Mouse (Mus musculus) liver, embryonic 12.5 days (tissue): ENCODE measurements around the gene Zfp326. TPM values are rescaled to one million over a fixed set of nuclear protein-coding genes. Genes with fewer than 3 reads are reported as not detected.
"Not testable (repeated sequence)": the region's sequence is repeated elsewhere in the genome, so short reads cannot be mapped to it uniquely, and the experiment has no call there.

Experiments used
- ATAC-seq: fragments of 200-750 bp; cut with Nextera tagmentation; 2 replicates; pipeline ENCODE4 v1.8.0; 2017; ENCODE audit warnings: moderate number of reproducible peaks, mild to moderate bottlenecking, moderate library complexity
- H3K27ac ChIP-seq: fragments of 300-500 bp; sonication (generic); 2 replicates; pipeline ENCODE4 v1.5.1; 2016; ENCODE audit warnings: mild to moderate bottlenecking
- H3K27me3 ChIP-seq: fragments of 300-500 bp; sonication (generic); replicated peaks from 2 replicates; pipeline ENCODE4 v1.6.1; 2016; ENCODE audit warnings: mild to moderate bottlenecking, moderate library complexity
- H3K36me3 ChIP-seq: fragments of 300-500 bp; sonication (generic); 2 replicates; pipeline ENCODE4 v1.6.1; 2016; ENCODE audit warnings: mild to moderate bottlenecking, moderate library complexity
- H3K4me1 ChIP-seq: fragments of 300-500 bp; sonication (generic); 2 replicates; pipeline ENCODE4 v1.6.1; 2016
- H3K4me2 ChIP-seq: fragments of 300-500 bp; sonication (generic); 2 replicates; pipeline ENCODE4 v1.6.1; 2016; ENCODE audit warnings: mild to moderate bottlenecking, moderate library complexity
- H3K4me3 ChIP-seq: fragments of 300-500 bp; sonication (generic); 2 replicates; pipeline ENCODE4 v1.5.1; 2016; ENCODE audit warnings: mild to moderate bottlenecking, moderate library complexity
- H3K9ac ChIP-seq: fragments of 300-500 bp; sonication (generic); 2 replicates; pipeline ENCODE4 v1.6.1; 2016; ENCODE audit warnings: mild to moderate bottlenecking, moderate library complexity
- H3K9me3 ChIP-seq: fragments of 300-500 bp; sonication (generic); replicated peaks from 2 replicates; pipeline ENCODE4 v1.6.1; 2016; ENCODE audit warnings: mild to moderate bottlenecking, moderate library complexity
- WGBS: fragments of 180-500 bp; shearing (Covaris S2); methylation state at CpG from one replicate; pipeline ENCODE4 v1.1.7; 2016; ENCODE audit not compliant: insufficient replicate concordance; 5-methylcytosine and 5-hydroxymethylcytosine counted together
- polyA plus RNA-seq: library from polyadenylated mRNA; unstranded; fragments of >200 nt; fragmentation: Nextera tagmentation; extraction: Ambion mirVana; gene quantifications from 2 replicates; pipeline ENCODE4 v1.2.1, GENCODE M21; 2016

The Zfp326 gene
- polyA plus RNA-seq, 1 experiment from 2014 or later = 12.9 TPM

GRCm38 (mm10) chr5:105849222-105849621, 27.1 kb upstream of the Zfp326 start:
- Histone ChIP-seq H3K4me1 (peaks cover 5% of the 10 kb centered on the region; the same call in 1 of the 2 replicates), H3K27ac (no peak overlapping the region), H3K4me3 (no peak overlapping the region), H3K36me3 (no peaks in the 10 kb centered on the region), H3K9ac (no peak overlapping the region), H3K9me3 (no peaks in the 10 kb centered on the region), H3K4me2 (no peak overlapping the region), H3K27me3 (no peaks in the 10 kb centered on the region)
- WGBS = 33% methylated on average over 4 of the region's 4 CpGs
- no peak for ATAC-seq

GRCm38 (mm10) chr5:105849643-105850042, 26.7 kb upstream of the Zfp326 start:
- Histone ChIP-seq H3K9ac (no peak overlapping the region), H3K27ac (no peak overlapping the region), H3K36me3 (no peaks in the 10 kb centered on the region), H3K27me3 (no peaks in the 10 kb centered on the region), H3K4me2 (no peak overlapping the region), H3K4me3 (no peak overlapping the region), H3K9me3 (no peaks in the 10 kb centered on the region), H3K4me1 (peaks cover 5% of the 10 kb centered on the region; the same call in 1 of the 2 replicates)
- no peak for ATAC-seq
- 39% methylated on average over 3 of the region's 3 CpGs for whole genome bisulfite sequencing

- ATAC-seq = no peak
- no peaks in the 10 kb centered on the region for H3K36me3 ChIP-seq
- WGBS = 70% methylated on average over 9 of the region's 9 CpGs
- H3K4me1 ChIP-seq = peaks cover 9% of the 10 kb centered on the region; the same call in 1 of the 2 replicates
- H3K9ac ChIP-seq = no peak overlapping the region
- no peak overlapping the region for H3K4me3 ChIP-seq
- no peaks in the 10 kb centered on the region for H3K9me3 ChIP-seq
- no peak overlapping the region for H3K27ac ChIP-seq
- H3K4me2 ChIP-seq = no peak overlapping the region
- no peaks in the 10 kb centered on the region for H3K27me3 ChIP-seq
These were observed 23.1 kb upstream of the Zfp326 start for GRCm38 (mm10) chr5:105853271-105853670.

- Histone ChIP-seq H3K27me3 (no peaks in the 10 kb centered on the region), H3K4me2 (no peak overlapping the region), H3K4me3 (no peak overlapping the region), H3K9me3 (no peaks in the 10 kb centered on the region), H3K36me3 (no peaks in the 10 kb centered on the region), H3K27ac (no peak overlapping the region), H3K4me1 (peaks cover 25% of the 10 kb centered on the region), H3K9ac (no peak overlapping the region)
- ATAC-seq = no peak
- 67% methylated on average over 5 of the region's 5 CpGs for WGBS
These were observed 18.9 kb upstream of the Zfp326 start for GRCm38 (mm10) chr5:105857486-105857885.

- 47% methylated on average over 8 of the region's 8 CpGs for WGBS
- H3K4me2 ChIP-seq = peak overlapping the region; percentile 27; the same call in 1 of the 2 replicates
- no peak overlapping the region for H3K4me3 ChIP-seq
- H3K9ac ChIP-seq = no peak overlapping the region
- no peaks in the 10 kb centered on the region for H3K9me3 ChIP-seq
- peak; percentile 71 for ATAC-seq
- no peaks in the 10 kb centered on the region for H3K36me3 ChIP-seq
- H3K27me3 ChIP-seq = no peaks in the 10 kb centered on the region
- H3K27ac ChIP-seq = peak overlapping the region; percentile 56
- peaks cover 25% of the 10 kb centered on the region for H3K4me1 ChIP-seq
These were observed 17.3 kb upstream of the Zfp326 start for GRCm38 (mm10) chr5:105858754-105859694.

GRCm38 (mm10) chr5:105859716-105860460, 16.5 kb upstream of the Zfp326 start:
- Histone ChIP-seq H3K27ac (peak overlapping the region; percentile 56), H3K36me3 (no peaks in the 10 kb centered on the region), H3K27me3 (no peaks in the 10 kb centered on the region), H3K9me3 (no peaks in the 10 kb centered on the region), H3K4me3 (no peak overlapping the region), H3K9ac (no peak overlapping the region), H3K4me2 (no peak overlapping the region), H3K4me1 (peaks cover 29% of the 10 kb centered on the region)
- WGBS = 24% methylated on average over 11 of the region's 11 CpGs
- ATAC-seq = peak; percentile 46; the same call in 1 of the 2 replicates

GRCm38 (mm10) chr5:105860461-105860835, 15.9 kb upstream of the Zfp326 start:
- no peaks in the 10 kb centered on the region for H3K9me3 ChIP-seq
- H3K36me3 ChIP-seq = no peaks in the 10 kb centered on the region
- 73% methylated on average over 10 of the region's 10 CpGs for WGBS
- no peak overlapping the region for H3K4me3 ChIP-seq
- H3K9ac ChIP-seq = no peak overlapping the region
- ATAC-seq = no peak
- H3K4me2 ChIP-seq = no peak overlapping the region
- H3K4me1 ChIP-seq = peaks cover 29% of the 10 kb centered on the region
- H3K27me3 ChIP-seq = no peaks in the 10 kb centered on the region
- H3K27ac ChIP-seq = peak overlapping the region; percentile 45; the same call in 1 of the 2 replicates

GRCm38 (mm10) chr5:105861616-105862015, 14.7 kb upstream of the Zfp326 start:
- Histone ChIP-seq H3K9me3 (no peaks in the 10 kb centered on the region), H3K4me2 (no peak overlapping the region), H3K4me1 (peaks cover 29% of the 10 kb centered on the region), H3K9ac (no peak overlapping the region), H3K36me3 (no peaks in the 10 kb centered on the region), H3K4me3 (no peak overlapping the region), H3K27ac (no peak overlapping the region), H3K27me3 (no peaks in the 10 kb centered on the region)
- WGBS = 76% methylated on average over 5 of the region's 5 CpGs
- no peak for ATAC-seq

GRCm38 (mm10) chr5:105865110-105865628, 11.2 kb upstream of the Zfp326 start:
- not testable (repeated sequence) for H3K4me2 ChIP-seq, ATAC-seq, H3K4me3 ChIP-seq, H3K27me3 ChIP-seq, H3K36me3 ChIP-seq, H3K4me1 ChIP-seq, H3K9ac ChIP-seq, H3K27ac ChIP-seq, H3K9me3 ChIP-seq
- WGBS = 63% methylated on average over 5 of the region's 5 CpGs

GRCm38 (mm10) chr5:105867427-105867826, 8.9 kb upstream of the Zfp326 start:
- no peaks in the 10 kb centered on the region; the same call in 1 of the 2 replicates for H3K27me3 ChIP-seq
- ATAC-seq = no peak
- H3K4me1 ChIP-seq = peaks cover 10% of the 10 kb centered on the region
- no peaks in the 10 kb centered on the region for H3K9me3 ChIP-seq
- no peak overlapping the region for H3K4me3 ChIP-seq
- no peak overlapping the region for H3K27ac ChIP-seq
- 65% methylated on average over 4 of the region's 4 CpGs for WGBS
- no peak overlapping the region for H3K9ac ChIP-seq
- H3K36me3 ChIP-seq = no peaks in the 10 kb centered on the region
- no peak overlapping the region for H3K4me2 ChIP-seq

GRCm38 (mm10) chr5:105867841-105868447, 8.4 kb upstream of the Zfp326 start:
- H3K4me3 ChIP-seq = no peak overlapping the region
- peaks cover 15% of the 10 kb centered on the region for H3K4me1 ChIP-seq
- ATAC-seq = no peak
- no peaks in the 10 kb centered on the region for H3K36me3 ChIP-seq
- H3K27ac ChIP-seq = no peak overlapping the region
- no peaks in the 10 kb centered on the region; the same call in 1 of the 2 replicates for H3K27me3 ChIP-seq
- no peaks in the 10 kb centered on the region for H3K9me3 ChIP-seq
- no peak overlapping the region for H3K4me2 ChIP-seq
- WGBS = 80% methylated on average over 16 of the region's 16 CpGs
- H3K9ac ChIP-seq = no peak overlapping the region
